Mouse (Mus musculus) hematopoietic stem cell, adult 5-6 weeks (primary cell): ENCODE results near the gene Pet100. TPM values are rescaled to one million over a fixed set of nuclear protein-coding genes. Genes with fewer than 3 reads are reported as not detected.

ENCODE experiments used
- ATAC-seq, 2 experiments: fragments of 125-278 bp in 1 of 2; replicated peaks in 1 of 2; 2 replicates each; pipeline ENCODE4 v1.8.0; 2016 to 2017; ENCODE audit warnings: inconsistent platforms in 2 of 2, mild to moderate bottlenecking in 2 of 2, moderate number of reproducible peaks in 2 of 2, low read depth in 1 of 2, moderate TSS enrichment in 1 of 2; ENCODE audit not compliant: low FRiP score in 2 of 2, poor library complexity in 2 of 2, severe bottlenecking in 2 of 2, insufficient read depth in 1 of 2, low TSS enrichment in 1 of 2
- total RNA-seq: library from RNA; stranded (forward); fragments of 172-1452, 232-1000 nt; gene quantifications from 2 replicates; pipeline ENCODE4 v1.2.3, GENCODE M21; 2017

The Pet100 gene
- total RNA-seq, 1 experiment from 2014 or later = 209 TPM

- peak; percentile 20 to 23; a peak in 3 of 4 replicates for ATAC-seq
Observed at GRCm38 (mm10) chr8:3656725-3657381, 35.5 kb downstream of the Pet100 start.

GRCm38 (mm10) chr8:3660889-3661288 is 39.5 kb downstream of the Pet100 start:
- ATAC-seq = peak; percentile 42 to 52; a peak in 3 of 4 replicates

- ATAC-seq = peak; percentile 78 to 90
Observed at GRCm38 (mm10) chr8:3664405-3664804, 43.1 kb downstream of the Pet100 start.

- ATAC-seq = peak in 1 of 2 experiments; percentile 29; a peak in 1 of 4 replicates
Observed at GRCm38 (mm10) chr8:3665507-3665906, 44.2 kb downstream of the Pet100 start, which contains the start of gene Mcemp1. Mcemp1 (plus strand) TSS chr8:3665754.

GRCm38 (mm10) chr8:3670388-3670787 is 49.0 kb downstream of the Pet100 start:
- ATAC-seq = peak in 1 of 2 experiments; percentile 39; a peak in 1 of 4 replicates

GRCm38 (mm10) chr8:3671980-3672491 is 50.7 kb downstream of the Pet100 start, which contains the start of gene Fcor:
Fcor (minus strand) TSS chr8:3672362.
- peak; percentile 68 to 74 for ATAC-seq

- no peak for ATAC-seq
Observed at GRCm38 (mm10) chr8:3674671-3675070, 53.3 kb downstream of the Pet100 start.

Other genes starting within 250 kb of the Pet100 start
- gene Arhgef18, start 228.5 kb upstream of the Pet100 start, total RNA-seq = 39.8 and 51.0 TPM in 2 replicates
- gene Pex11g, start 153.9 kb upstream of the Pet100 start, total RNA-seq = 0.84 and 4.1 TPM in 2 replicates
- gene Tex45, start 150.7 kb upstream of the Pet100 start, total RNA-seq = not detected in 2 replicates
- 10.6 and 11.6 TPM in 2 replicates for gene Zfp358, start 128.4 kb upstream of the Pet100 start, total RNA-seq
- 29.8 and 40.4 TPM in 2 replicates for gene Mcoln1, start 121.1 kb upstream of the Pet100 start, total RNA-seq
- gene Pnpla6, start 106.2 kb upstream of the Pet100 start, total RNA-seq = 26.4 and 34.5 TPM in 2 replicates
- gene C330021F23Rik, start 53.6 kb upstream of the Pet100 start, total RNA-seq = 0.69 and 2.0 TPM in 2 replicates
- gene Camsap3, start 34.3 kb upstream of the Pet100 start, total RNA-seq = 3.9 TPM in 2 replicates
- gene Xab2, start 232 bp upstream of the Pet100 start, total RNA-seq = 56.6 and 75.0 TPM in 2 replicates
- not detected in 2 replicates for gene Pcp2, start 4.0 kb downstream of the Pet100 start, total RNA-seq
- 121 and 152 TPM in 2 replicates for gene Stxbp2, start 9.4 kb downstream of the Pet100 start, total RNA-seq
- gene Retn, start 34.2 kb downstream of the Pet100 start, total RNA-seq = not detected in 2 replicates
- 12.9 and 27.0 TPM in 2 replicates for gene Mcemp1, start 44.2 kb downstream of the Pet100 start, total RNA-seq
- 5.3 TPM in 1 of 2 replicates, not detected in the other for gene Fcor, start 50.8 kb downstream of the Pet100 start, total RNA-seq
- gene Trappc5, start 54.8 kb downstream of the Pet100 start, total RNA-seq = 48.3 and 61.2 TPM in 2 replicates
- 1.1 TPM in 1 of 2 replicates, not detected in the other for gene Fcer2a, start 72.6 kb downstream of the Pet100 start, total RNA-seq
- 0.81 TPM in 1 of 2 replicates, not detected in the other for gene Clec4g, start 99.1 kb downstream of the Pet100 start, total RNA-seq
- 1.7 and 1.8 TPM in 2 replicates for gene Cd209a, start 127.4 kb downstream of the Pet100 start, total RNA-seq
- not detected in 2 replicates for gene Cd209e, start 232.8 kb downstream of the Pet100 start, total RNA-seq